32 mouse cellular contexts compared by ENCODE assay signal in genomic region chr11:31935652-31936051, GRCm38 (mm10). TPM values are rescaled to one million over a fixed set of nuclear protein-coding genes. Genes with fewer than 3 reads are reported as not detected.
DNase-seq lines count a peak whose midpoint lies in the region; ATAC-seq lines count a peak whose summit lies in the region.
"Had no signal": no experiment of that assay in that cellular context is flagged by ENCODE, and none has a peak within 500 bp of the region (broad histone marks: within the 10 kb centered on the region; RNA-seq: fewer than 3 reads in every experiment).

No protein-coding gene starts in this region.

- no peaks in the 10 kb centered on the region for H3K27me3 ChIP-seq in kidney, embryonic 15.5 days
- no peaks in the 10 kb centered on the region for H3K27me3 ChIP-seq in heart, embryonic 15.5 days
- no peaks in the 10 kb centered on the region for H3K27me3 ChIP-seq in intestine, embryonic 15.5 days (replicated peaks)
- H3K27me3 ChIP-seq: embryonic facial prominence, embryonic 13.5 days; forebrain, embryonic 15.5 days; liver, embryonic 12.5 days; midbrain, embryonic 13.5 days had no signal

- no peak overlapping the region for H3K4me3 ChIP-seq in kidney, embryonic 15.5 days (replicated peaks)
- no peak overlapping the region for H3K4me3 ChIP-seq in heart, embryonic 15.5 days
- no peak overlapping the region for H3K4me3 ChIP-seq in intestine, embryonic 15.5 days (replicated peaks)
- H3K4me3 ChIP-seq: embryonic facial prominence, embryonic 13.5 days; forebrain, embryonic 15.5 days; liver, embryonic 12.5 days; midbrain, embryonic 13.5 days had no signal

- WGBS in kidney, embryonic 15.5 days = 54% methylated on average over 4 of the region's 4 CpGs
- 16% methylated on average over 4 of the region's 4 CpGs for WGBS in heart, embryonic 15.5 days
- WGBS in intestine, embryonic 15.5 days = 37% methylated on average over 4 of the region's 4 CpGs

- no peaks in the 10 kb centered on the region for H3K4me1 ChIP-seq in kidney, embryonic 15.5 days
- no peaks in the 10 kb centered on the region; the same call in 1 of the 2 replicates for H3K4me1 ChIP-seq in heart, embryonic 15.5 days (replicated peaks)
- no peaks in the 10 kb centered on the region for H3K4me1 ChIP-seq in intestine, embryonic 15.5 days (replicated peaks)
- H3K4me1 ChIP-seq: embryonic facial prominence, embryonic 13.5 days; liver, embryonic 12.5 days had no signal

- no peak overlapping the region for H3K4me2 ChIP-seq in kidney, embryonic 15.5 days
- no peak overlapping the region for H3K4me2 ChIP-seq in heart, embryonic 15.5 days
- H3K4me2 ChIP-seq in intestine, embryonic 15.5 days (replicated peaks) = no peak overlapping the region
- H3K4me2 ChIP-seq: embryonic facial prominence, embryonic 13.5 days; forebrain, embryonic 15.5 days; hindbrain, embryonic 14.5 days; liver, embryonic 12.5 days; midbrain, embryonic 13.5 days had no signal

- peaks cover 19% of the 10 kb centered on the region for H3K36me3 ChIP-seq in kidney, embryonic 15.5 days
- peaks cover 26% of the 10 kb centered on the region for H3K36me3 ChIP-seq in heart, embryonic 15.5 days
- H3K36me3 ChIP-seq in intestine, embryonic 15.5 days = no peaks in the 10 kb centered on the region

- DNase-seq in kidney, adult 9 months = peak; percentile 22
- peak; percentile 63 for DNase-seq in heart, adult 8-10 months (ENCODE audit: low spot score)
- DNase-seq in frontal cortex, postnatal 10 days (ENCODE audit: low spot score in 2 of 2) = no peak
- DNase-seq in cerebellum, postnatal 4 days (ENCODE audit: low spot score in 2 of 2) = no peak
- DNase-seq: adrenal gland, postnatal 10 days; cerebellum, adult 18-20 months; cerebellum, postnatal 14 days; embryo, embryonic 11 days; gastrocnemius, postnatal 25 days; lung, adult 18-20 months; lung, postnatal 10 days; right cerebral cortex, postnatal 25 days; spleen, adult 18-20 months; thymus, postnatal 14 days had no signal

- ATAC-seq in kidney, embryonic 15.5 days (replicated peaks; ENCODE audit: low FRiP score) = no peak
- ATAC-seq in heart, embryonic 15.5 days (replicated peaks; ENCODE audit: insufficient number of reproducible peaks, insufficient read depth, low FRiP score, low read depth) = peak; percentile 64; the same call in 1 of the 2 replicates
- ATAC-seq in intestine, embryonic 15.5 days = peak; percentile 67
- no peak for ATAC-seq in inflammation-experienced regulatory T-cells, adult 6 months
- ATAC-seq: activated CD4-positive, CD25-positive, alpha-beta regulatory T cell, adult 4 months; forebrain, embryonic 15.5 days; liver, embryonic 12.5 days; midbrain, embryonic 13.5 days had no signal

- no peak overlapping the region for H3K27ac ChIP-seq in kidney, embryonic 15.5 days
- no peak overlapping the region for H3K27ac ChIP-seq in heart, embryonic 15.5 days
- no peak overlapping the region for H3K27ac ChIP-seq in intestine, embryonic 15.5 days
- H3K27ac ChIP-seq: embryonic facial prominence, embryonic 13.5 days; forebrain, embryonic 15.5 days; hindbrain, embryonic 14.5 days; kidney, postnatal 0 days; liver, embryonic 12.5 days; midbrain, embryonic 13.5 days had no signal

- no peak overlapping the region for H3K9ac ChIP-seq in kidney, embryonic 15.5 days
- H3K9ac ChIP-seq in heart, embryonic 15.5 days = no peak overlapping the region
- H3K9ac ChIP-seq in intestine, embryonic 15.5 days = no peak overlapping the region
- H3K9ac ChIP-seq: embryonic facial prominence, embryonic 13.5 days; forebrain, embryonic 15.5 days; hindbrain, embryonic 14.5 days; liver, embryonic 12.5 days; midbrain, embryonic 13.5 days had no signal

- no peaks in the 10 kb centered on the region for H3K9me3 ChIP-seq in kidney, embryonic 15.5 days (replicated peaks)
- H3K9me3 ChIP-seq in heart, embryonic 15.5 days (replicated peaks) = no peaks in the 10 kb centered on the region
- no peaks in the 10 kb centered on the region for H3K9me3 ChIP-seq in intestine, embryonic 15.5 days
- H3K9me3 ChIP-seq: embryonic facial prominence, embryonic 13.5 days; forebrain, embryonic 15.5 days; liver, embryonic 12.5 days; midbrain, embryonic 13.5 days had no signal

RNA-seq across cellular contexts. Expression of gene 4930524B15Rik, which starts 29.7 kb away (rescaled TPM):
- 0.12 and 0.15 TPM in 2 replicates for polyA plus RNA-seq in kidney, embryonic 15.5 days (2015; fragmentation: Nextera tagmentation; extraction: Ambion mirVana)
- not detected for total RNA-seq in heart, adult 8-10 months (2022)
- polyA plus RNA-seq in heart, embryonic 15.5 days (2015; fragmentation: Nextera tagmentation; extraction: Ambion mirVana) = 0.31 TPM in 1 of 2 replicates, not detected in the other
- polyA plus RNA-seq in intestine, embryonic 15.5 days (2015; fragmentation: Nextera tagmentation; extraction: Ambion mirVana) = not detected in 2 replicates
- not detected for polyA plus RNA-seq in inflammation-experienced regulatory T-cells, adult 6 months (2017; shearing (Covaris generic))
- total RNA-seq: adrenal gland, postnatal 10 days; gastrocnemius, postnatal 25 days; heart, postnatal 36 days; layer of hippocampus, postnatal 14 days; megakaryocyte, adult 5-6 weeks; MEL had no signal
- polyA plus RNA-seq: activated CD4-positive, CD25-positive, alpha-beta regulatory T cell, adult 4 months; C2C12; intestine, embryonic 14.5 days; liver, embryonic 12.5 days; neural tube, embryonic 11.5 days had no signal

Comparison
In these comparisons a context has a peak if more than half of its experiments do, and no peak if none do; other contexts are left out.
1. DNase-seq: peak in kidney, adult 9 months (single experiment) and heart, adult 8-10 months (single experiment); none in frontal cortex, postnatal 10 days (0 of 2) and cerebellum, postnatal 4 days (0 of 2).
2. ATAC-seq: peak in heart, embryonic 15.5 days (single experiment) and intestine, embryonic 15.5 days (single experiment); none in kidney, embryonic 15.5 days (single experiment) and inflammation-experienced regulatory T-cells, adult 6 months (single experiment).